Mouse (Mus musculus): ENCODE measurements at regions not wholly inside any gene's neighbourhood (a gene's known extent, or its start where the extent isn't known, plus 50 kb on each side); places are given as distances from the start of the nearest gene placed in this dataset.

DNA sequence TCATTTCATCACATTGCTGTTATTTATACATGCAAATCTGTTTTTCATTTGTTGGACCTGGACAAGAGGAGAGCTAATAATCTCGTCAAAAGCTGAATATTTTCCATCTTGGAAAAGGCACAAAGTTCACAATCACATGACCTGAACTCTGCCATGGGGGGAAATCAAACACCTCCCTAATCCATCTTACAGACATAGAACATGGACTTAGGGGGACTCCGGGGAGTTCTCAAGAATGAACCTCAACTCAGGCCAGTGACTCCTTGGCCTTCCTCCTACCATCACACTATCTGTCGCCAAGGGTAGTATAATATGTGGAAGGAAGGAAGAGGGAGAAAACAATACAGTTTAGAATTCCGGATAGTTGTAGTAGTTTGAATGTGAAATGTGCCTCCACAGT is 602.1 kb downstream of the Ebf1 start:
- H3K27ac ChIP-seq (ENCODE audit: low read depth, low read length) = no peak overlapping the region
- WGBS = 89% methylated on average over 4 of the region's 4 CpGs
- H3K36me3 ChIP-seq (ENCODE audit: control insufficient read depth, insufficient read depth, low read length) = no peaks in the 10 kb centered on the region
- H3K4me1 ChIP-seq (ENCODE audit: control insufficient read depth, insufficient read depth, low read length) = no peaks in the 10 kb centered on the region
- no peaks in the 10 kb centered on the region for H3K27me3 ChIP-seq (ENCODE audit: control insufficient read depth, insufficient read depth, low read length)
- no peaks in the 10 kb centered on the region for H3K9me3 ChIP-seq (ENCODE audit: control insufficient read depth, low read length)
- H3K4me2 ChIP-seq (ENCODE audit: low read depth, low read length) = no peak overlapping the region
- H3K9ac ChIP-seq (replicated peaks; ENCODE audit: low read depth, low read length) = no peak overlapping the region
- no peak overlapping the region for H3K4me3 ChIP-seq (ENCODE audit: low read depth, low read length)
- no peak for ATAC-seq (ENCODE audit: low read depth)

DNA sequence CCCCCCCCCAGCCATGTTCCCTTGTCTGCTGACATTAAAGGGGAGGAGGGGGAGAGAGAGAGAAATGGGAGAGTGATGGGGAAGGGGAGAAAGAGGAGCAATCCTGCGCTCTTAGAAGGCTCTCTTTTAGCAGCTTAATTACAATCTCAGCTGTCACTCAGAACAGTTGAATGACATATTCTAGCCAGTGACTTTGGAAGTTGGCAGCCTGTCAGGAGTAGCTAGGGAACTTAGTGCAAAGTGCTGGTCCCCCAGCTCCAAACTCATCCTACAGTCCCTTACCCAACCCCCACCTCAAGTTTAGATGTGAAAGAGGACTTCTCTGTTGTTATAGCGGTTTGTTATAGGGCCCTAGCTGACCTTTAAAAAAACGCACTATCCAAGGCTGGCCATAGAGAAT is 604.9 kb downstream of the Ebf1 start:
- Histone ChIP-seq H3K27me3 (ENCODE audit: control insufficient read depth, insufficient read depth, low read length) (no peaks in the 10 kb centered on the region), H3K4me1 (ENCODE audit: control insufficient read depth, insufficient read depth, low read length) (no peaks in the 10 kb centered on the region), H3K4me3 (ENCODE audit: low read depth, low read length) (no peak overlapping the region), H3K9ac (replicated peaks; ENCODE audit: low read depth, low read length) (no peak overlapping the region), H3K36me3 (ENCODE audit: control insufficient read depth, insufficient read depth, low read length) (no peaks in the 10 kb centered on the region), H3K27ac (ENCODE audit: low read depth, low read length) (no peak overlapping the region), H3K9me3 (ENCODE audit: control insufficient read depth, low read length) (no peaks in the 10 kb centered on the region), H3K4me2 (ENCODE audit: low read depth, low read length) (no peak overlapping the region)
- no peak for ATAC-seq (ENCODE audit: low read depth)
- WGBS = 85% methylated on average over 3 of the region's 3 CpGs

DNA sequence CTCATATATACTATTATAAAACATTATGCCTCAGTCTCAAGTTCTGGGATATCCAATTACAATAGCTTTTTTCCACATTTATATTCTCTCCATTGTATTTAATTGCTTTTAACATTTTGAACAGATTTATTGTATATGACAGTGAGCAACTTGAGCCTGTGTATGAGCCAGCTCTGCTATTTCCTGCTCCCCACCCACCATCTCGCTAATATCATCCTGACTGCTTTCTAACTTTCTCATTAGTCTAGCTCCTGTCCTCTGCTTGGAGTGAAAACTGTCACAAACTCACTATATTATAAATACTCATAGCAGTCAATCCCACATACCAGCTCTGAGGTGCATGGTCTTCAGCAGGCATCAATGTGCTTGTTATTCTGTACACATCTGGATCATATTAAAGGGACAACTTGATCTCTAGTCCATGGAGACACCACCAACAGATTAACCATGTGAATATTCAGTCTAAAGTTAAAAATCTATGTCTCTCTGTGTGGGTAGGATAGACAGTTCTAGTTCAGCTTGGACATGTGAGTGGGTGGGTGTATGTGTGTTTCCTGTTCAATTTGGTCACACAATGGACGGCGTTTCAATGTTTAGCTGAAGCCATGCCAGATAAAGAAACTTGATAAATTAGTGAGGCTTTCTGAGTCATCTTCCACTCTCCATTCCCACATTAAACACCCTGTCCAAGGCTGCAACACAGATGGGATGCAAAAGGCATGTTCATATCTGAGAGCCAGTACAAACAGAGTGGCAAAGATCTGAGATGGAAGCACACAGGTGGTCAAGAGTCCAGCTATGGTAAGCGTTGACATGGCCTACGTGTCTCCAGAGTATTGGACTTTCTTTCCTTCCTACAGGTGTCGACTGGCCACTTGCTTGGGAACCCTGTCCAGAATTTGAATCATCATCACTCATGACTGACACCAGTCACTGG is 616.1 kb upstream of the Clint1 start:
- Histone ChIP-seq H3K4me3 (ENCODE audit: low read depth, low read length) (no peak overlapping the region), H3K4me1 (ENCODE audit: control insufficient read depth, insufficient read depth, low read length) (no peaks in the 10 kb centered on the region), H3K9ac (replicated peaks; ENCODE audit: low read depth, low read length) (no peak overlapping the region), H3K27me3 (ENCODE audit: control insufficient read depth, insufficient read depth, low read length) (no peaks in the 10 kb centered on the region), H3K36me3 (ENCODE audit: control insufficient read depth, insufficient read depth, low read length) (no peaks in the 10 kb centered on the region), H3K9me3 (ENCODE audit: control insufficient read depth, low read length) (no peaks in the 10 kb centered on the region), H3K4me2 (ENCODE audit: low read depth, low read length) (no peak overlapping the region), H3K27ac (ENCODE audit: low read depth, low read length) (no peak overlapping the region)
- ATAC-seq (ENCODE audit: low read depth) = no peak
- 92% methylated on average over 6 of the region's 6 CpGs for WGBS

DNA sequence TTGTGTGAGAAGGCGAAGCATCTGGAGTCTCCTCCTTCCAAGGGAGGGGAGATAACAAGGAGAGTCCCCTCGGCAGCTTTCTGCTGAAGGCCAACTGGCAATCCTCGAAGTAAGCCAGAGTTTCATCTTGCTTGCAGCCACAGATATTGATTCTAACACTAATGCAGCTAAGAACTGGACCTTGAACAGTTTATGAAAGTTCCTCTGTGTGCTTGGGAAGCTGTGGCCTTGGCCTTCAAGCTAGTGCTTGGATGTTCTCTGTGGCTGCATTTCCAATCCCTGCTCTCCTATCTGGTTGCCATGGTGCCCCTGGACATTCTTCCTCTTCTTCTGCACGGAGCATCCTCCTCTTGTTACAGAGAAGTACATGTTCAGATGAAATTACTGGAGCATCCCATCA is 614.8 kb upstream of the Clint1 start:
- H3K9ac ChIP-seq (replicated peaks; ENCODE audit: low read depth, low read length) = no peak overlapping the region
- H3K4me1 ChIP-seq (ENCODE audit: control insufficient read depth, insufficient read depth, low read length) = no peaks in the 10 kb centered on the region
- no peak overlapping the region for H3K27ac ChIP-seq (ENCODE audit: low read depth, low read length)
- WGBS = 80% methylated on average over 4 of the region's 4 CpGs
- H3K27me3 ChIP-seq (ENCODE audit: control insufficient read depth, insufficient read depth, low read length) = no peaks in the 10 kb centered on the region
- no peak overlapping the region for H3K4me2 ChIP-seq (ENCODE audit: low read depth, low read length)
- H3K4me3 ChIP-seq (ENCODE audit: low read depth, low read length) = no peak overlapping the region
- no peaks in the 10 kb centered on the region for H3K36me3 ChIP-seq (ENCODE audit: control insufficient read depth, insufficient read depth, low read length)
- no peaks in the 10 kb centered on the region for H3K9me3 ChIP-seq (ENCODE audit: control insufficient read depth, low read length)
- ATAC-seq (ENCODE audit: low read depth) = no peak

- no peaks in the 10 kb centered on the region for H3K27me3 ChIP-seq (ENCODE audit: control insufficient read depth, insufficient read depth, low read length)
- no peaks in the 10 kb centered on the region for H3K36me3 ChIP-seq (ENCODE audit: control insufficient read depth, insufficient read depth, low read length)
- H3K9ac ChIP-seq (replicated peaks; ENCODE audit: low read depth, low read length) = no peak overlapping the region
- H3K27ac ChIP-seq (ENCODE audit: low read depth, low read length) = no peak overlapping the region
- H3K4me1 ChIP-seq (ENCODE audit: control insufficient read depth, insufficient read depth, low read length) = no peaks in the 10 kb centered on the region
- no peaks in the 10 kb centered on the region for H3K9me3 ChIP-seq (ENCODE audit: control insufficient read depth, low read length)
- ATAC-seq (ENCODE audit: low read depth) = no peak
- H3K4me2 ChIP-seq (ENCODE audit: low read depth, low read length) = no peak overlapping the region
- no peak overlapping the region for H3K4me3 ChIP-seq (ENCODE audit: low read depth, low read length)
- WGBS = 85% methylated on average over 5 of the region's 5 CpGs
These were observed 612.8 kb upstream of the Clint1 start for GRCm38 (mm10) chr11:45239044-45239443.

- no peak for ATAC-seq (ENCODE audit: low read depth)
- WGBS = 48% methylated on average over 3 of the region's 3 CpGs
These were observed 611.4 kb upstream of the Clint1 start for GRCm38 (mm10) chr11:45240419-45240818.

DNA sequence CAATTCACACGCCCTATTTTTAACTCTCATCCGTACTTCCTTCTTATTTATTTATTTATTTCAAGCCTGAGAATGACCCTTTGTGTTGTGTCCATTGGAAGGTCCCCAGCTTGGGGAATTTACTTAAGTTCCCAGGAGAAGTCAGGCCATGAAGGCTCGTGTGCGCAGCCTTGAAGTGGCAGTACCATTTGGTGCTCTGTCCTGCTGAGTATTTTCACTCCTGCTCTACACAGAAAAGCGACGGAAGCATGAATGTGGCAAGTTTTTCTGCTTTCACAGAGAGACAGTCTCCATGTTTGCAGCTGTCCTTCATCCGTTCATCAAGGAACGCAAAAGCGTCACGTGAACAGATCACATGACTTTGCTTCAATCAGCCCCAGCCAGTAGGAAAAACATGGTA is 610.2 kb upstream of the Clint1 start:
- WGBS = 84% methylated on average over 10 of the region's 10 CpGs

More at GRCm38 (mm10) chr11:45240419-45240818, 611.4 kb upstream of the Clint1 start:
- no peaks in the 10 kb centered on the region for H3K9me3 ChIP-seq (ENCODE audit: control insufficient read depth, low read length)
- H3K9ac ChIP-seq (replicated peaks; ENCODE audit: low read depth, low read length) = no peak overlapping the region
- no peaks in the 10 kb centered on the region for H3K4me1 ChIP-seq (ENCODE audit: control insufficient read depth, insufficient read depth, low read length)
- no peaks in the 10 kb centered on the region for H3K36me3 ChIP-seq (ENCODE audit: control insufficient read depth, insufficient read depth, low read length)
- no peaks in the 10 kb centered on the region for H3K27me3 ChIP-seq (ENCODE audit: control insufficient read depth, insufficient read depth, low read length)
- no peak overlapping the region for H3K27ac ChIP-seq (ENCODE audit: low read depth, low read length)
- H3K4me2 ChIP-seq (ENCODE audit: low read depth, low read length) = no peak overlapping the region
- H3K4me3 ChIP-seq (ENCODE audit: low read depth, low read length) = no peak overlapping the region

DNA sequence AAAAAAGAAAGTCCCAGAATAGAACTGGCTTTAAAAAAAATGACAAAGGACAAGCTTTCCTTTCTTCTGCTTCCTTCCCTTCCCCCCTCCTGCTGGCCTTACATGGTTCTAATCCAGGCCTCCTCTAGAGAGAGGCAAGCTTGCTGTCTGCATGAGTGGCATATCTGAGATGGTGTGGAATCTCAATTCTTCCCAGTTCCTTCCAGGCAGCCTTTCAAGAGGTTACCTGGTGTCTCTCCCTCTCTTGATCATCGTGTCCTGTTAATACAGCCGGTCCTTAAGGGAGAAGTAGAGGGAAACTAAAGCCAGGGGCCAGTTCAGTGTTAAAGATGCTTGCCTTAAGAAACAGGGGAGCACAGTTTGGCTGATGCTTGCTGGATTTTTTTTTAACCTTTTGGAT is 607.1 kb upstream of the Clint1 start:
- 93% methylated on average over 2 of the region's 2 CpGs for WGBS

More for the DNA sequence above, 610.2 kb upstream of the Clint1 start:
- no peak overlapping the region for H3K4me3 ChIP-seq (ENCODE audit: low read depth, low read length)
- ATAC-seq (ENCODE audit: low read depth) = no peak
- H3K27me3 ChIP-seq (ENCODE audit: control insufficient read depth, insufficient read depth, low read length) = no peaks in the 10 kb centered on the region
- no peaks in the 10 kb centered on the region for H3K4me1 ChIP-seq (ENCODE audit: control insufficient read depth, insufficient read depth, low read length)
- no peak overlapping the region for H3K4me2 ChIP-seq (ENCODE audit: low read depth, low read length)
- H3K27ac ChIP-seq (ENCODE audit: low read depth, low read length) = no peak overlapping the region
- no peaks in the 10 kb centered on the region for H3K36me3 ChIP-seq (ENCODE audit: control insufficient read depth, insufficient read depth, low read length)
- H3K9me3 ChIP-seq (ENCODE audit: control insufficient read depth, low read length) = no peaks in the 10 kb centered on the region
- H3K9ac ChIP-seq (replicated peaks; ENCODE audit: low read depth, low read length) = no peak overlapping the region

GRCm38 (mm10) chr11:45256019-45256418 is 595.8 kb upstream of the Clint1 start:
- Histone ChIP-seq H3K36me3 (ENCODE audit: control insufficient read depth, insufficient read depth, low read length) (no peaks in the 10 kb centered on the region), H3K9me3 (ENCODE audit: control insufficient read depth, low read length) (no peaks in the 10 kb centered on the region), H3K4me2 (ENCODE audit: low read depth, low read length) (no peak overlapping the region), H3K9ac (replicated peaks; ENCODE audit: low read depth, low read length) (no peak overlapping the region), H3K27me3 (ENCODE audit: control insufficient read depth, insufficient read depth, low read length) (no peaks in the 10 kb centered on the region), H3K4me3 (ENCODE audit: low read depth, low read length) (no peak overlapping the region), H3K4me1 (ENCODE audit: control insufficient read depth, insufficient read depth, low read length) (no peaks in the 10 kb centered on the region), H3K27ac (ENCODE audit: low read depth, low read length) (no peak overlapping the region)
- no peak for ATAC-seq (ENCODE audit: low read depth)

More for the DNA sequence above, 607.1 kb upstream of the Clint1 start:
- no peak overlapping the region for H3K4me2 ChIP-seq (ENCODE audit: low read depth, low read length)
- no peak overlapping the region for H3K27ac ChIP-seq (ENCODE audit: low read depth, low read length)
- H3K4me1 ChIP-seq (ENCODE audit: control insufficient read depth, insufficient read depth, low read length) = no peaks in the 10 kb centered on the region
- H3K9ac ChIP-seq (replicated peaks; ENCODE audit: low read depth, low read length) = no peak overlapping the region
- no peaks in the 10 kb centered on the region for H3K9me3 ChIP-seq (ENCODE audit: control insufficient read depth, low read length)
- H3K36me3 ChIP-seq (ENCODE audit: control insufficient read depth, insufficient read depth, low read length) = no peaks in the 10 kb centered on the region
- ATAC-seq (ENCODE audit: low read depth) = no peak
- no peak overlapping the region for H3K4me3 ChIP-seq (ENCODE audit: low read depth, low read length)
- H3K27me3 ChIP-seq (ENCODE audit: control insufficient read depth, insufficient read depth, low read length) = no peaks in the 10 kb centered on the region
